Mouse (Mus musculus) midbrain, embryonic 16.5 days (tissue): ENCODE measurements around the gene Dlg5. TPM values are rescaled to one million over a fixed set of nuclear protein-coding genes. Genes with fewer than 3 reads are reported as not detected.

Source experiments
- ATAC-seq: fragments of 200-750 bp; cut with Nextera tagmentation; 2 replicates; pipeline ENCODE4 v1.8.0; 2017; ENCODE audit warnings: moderate TSS enrichment
- H3K27ac ChIP-seq: fragments of 300-500 bp; sonication (generic); 2 replicates; pipeline ENCODE4 v1.5.1; 2014; ENCODE audit warnings: mild to moderate bottlenecking, low read length, mixed read lengths
- H3K27me3 ChIP-seq: fragments of 300-500 bp; sonication (generic); 2 replicates; pipeline ENCODE4 v1.6.1; 2014; ENCODE audit warnings: low read depth, low read length, mixed read lengths; ENCODE audit not compliant: control insufficient read depth, insufficient read depth
- H3K36me3 ChIP-seq: fragments of 300-500 bp; sonication (generic); 2 replicates; pipeline ENCODE4 v1.6.1; 2014; ENCODE audit warnings: mild to moderate bottlenecking, low read length, moderate library complexity, mixed read lengths; ENCODE audit not compliant: control insufficient read depth, insufficient read depth
- H3K4me1 ChIP-seq: fragments of 300-500 bp; sonication (generic); 2 replicates; pipeline ENCODE4 v1.6.1; 2014; ENCODE audit warnings: mild to moderate bottlenecking, low read length, mixed read lengths; ENCODE audit not compliant: control insufficient read depth, insufficient read depth
- H3K4me2 ChIP-seq: fragments of 300-500 bp; sonication (generic); 2 replicates; pipeline ENCODE4 v1.6.1; 2014; ENCODE audit warnings: mild to moderate bottlenecking, low read length, mixed read lengths
- H3K4me3 ChIP-seq: fragments of 300-500 bp; sonication (generic); 2 replicates; pipeline ENCODE4 v1.5.1; 2014; ENCODE audit warnings: low read depth, mild to moderate bottlenecking, low read length, moderate library complexity, mixed read lengths
- H3K9ac ChIP-seq: fragments of 300-500 bp; sonication (generic); 2 replicates; pipeline ENCODE4 v1.6.1; 2014; ENCODE audit warnings: low read depth, low read length, mixed read lengths
- H3K9me3 ChIP-seq: fragments of 300-500 bp; sonication (generic); replicated peaks from 2 replicates; pipeline ENCODE4 v1.6.1; 2014; ENCODE audit warnings: mild to moderate bottlenecking, low read length, mixed read lengths; ENCODE audit not compliant: control insufficient read depth, poor library complexity, severe bottlenecking
- WGBS: fragments of 180-500 bp; shearing (Covaris S2); extraction: QIAGEN DNeasy Blood & Tissue Kit; methylation state at CpG from one replicate; pipeline ENCODE4 v1.1.7; 2014; 5-methylcytosine and 5-hydroxymethylcytosine counted together
- polyA plus RNA-seq: library from polyadenylated mRNA; unstranded; fragments of >200 nt; fragmentation: Nextera tagmentation; extraction: Ambion mirVana; gene quantifications from 2 replicates; pipeline ENCODE4 v1.2.1, GENCODE M21; 2015

Dlg5 gene
- polyA plus RNA-seq, 1 experiment from 2014 or later: 21.4 TPM

GRCm38 (mm10) chr14:24164721-24165367 is 80.9 kb downstream of the Dlg5 start:
- Histone ChIP-seq H3K4me3 (no peak overlapping the region), H3K27me3 (no peaks in the 10 kb centered on the region), H3K27ac (no peak overlapping the region), H3K9ac (no peak overlapping the region), H3K4me2 (no peak overlapping the region), H3K36me3 (peaks cover 25% of the 10 kb centered on the region), H3K4me1 (no peaks in the 10 kb centered on the region), H3K9me3 (no peaks in the 10 kb centered on the region)
- WGBS: 94% methylated on average over 8 of the region's 8 CpGs
- ATAC-seq: no peak

- Histone ChIP-seq H3K4me1 (no peaks in the 10 kb centered on the region), H3K27me3 (no peaks in the 10 kb centered on the region), H3K9me3 (no peaks in the 10 kb centered on the region), H3K36me3 (peaks cover 22% of the 10 kb centered on the region), H3K27ac (no peak overlapping the region), H3K9ac (no peak overlapping the region), H3K4me3 (no peak overlapping the region), H3K4me2 (no peak overlapping the region)
- WGBS: 94% methylated on average over 10 of the region's 10 CpGs
- no peak for ATAC-seq
Measured at GRCm38 (mm10) chr14:24162856-24163255, 82.9 kb downstream of the Dlg5 start.

- no peak overlapping the region for H3K4me2 ChIP-seq
- 100% methylated on average over 2 of the region's 2 CpGs for WGBS
- no peak for ATAC-seq
- H3K27ac ChIP-seq: no peak overlapping the region
- no peaks in the 10 kb centered on the region for H3K27me3 ChIP-seq
- no peak overlapping the region for H3K9ac ChIP-seq
- H3K4me3 ChIP-seq: no peak overlapping the region
- H3K9me3 ChIP-seq: no peaks in the 10 kb centered on the region
- H3K4me1 ChIP-seq: peaks cover 8% of the 10 kb centered on the region
- peaks cover 34% of the 10 kb centered on the region for H3K36me3 ChIP-seq
Measured at GRCm38 (mm10) chr14:24148892-24149291, 96.8 kb downstream of the Dlg5 start.

GRCm38 (mm10) chr14:24144821-24145220 is 100.9 kb downstream of the Dlg5 start:
- Histone ChIP-seq H3K4me2 (no peak overlapping the region), H3K27ac (peak overlapping the region; percentile 12; the same call in 1 of the 2 replicates), H3K27me3 (no peaks in the 10 kb centered on the region), H3K4me1 (peaks cover 8% of the 10 kb centered on the region), H3K9me3 (no peaks in the 10 kb centered on the region), H3K4me3 (no peak overlapping the region), H3K36me3 (peaks cover 25% of the 10 kb centered on the region), H3K9ac (no peak overlapping the region; the same call in 1 of the 2 replicates)
- no peak; the same call in 1 of the 2 replicates for ATAC-seq
- WGBS: 50% methylated on average over 3 of the region's 3 CpGs

GRCm38 (mm10) chr14:24144421-24144820 is 101.3 kb downstream of the Dlg5 start:
- no peaks in the 10 kb centered on the region for H3K9me3 ChIP-seq
- no peak overlapping the region; the same call in 1 of the 2 replicates for H3K9ac ChIP-seq
- H3K27me3 ChIP-seq: no peaks in the 10 kb centered on the region
- H3K4me2 ChIP-seq: no peak overlapping the region; the same call in 1 of the 2 replicates
- WGBS: 17% methylated on average over 8 of the region's 8 CpGs
- H3K4me3 ChIP-seq: no peak overlapping the region
- peak overlapping the region; percentile 12; the same call in 1 of the 2 replicates for H3K27ac ChIP-seq
- ATAC-seq: peak; percentile 66
- H3K36me3 ChIP-seq: peaks cover 23% of the 10 kb centered on the region
- peaks cover 8% of the 10 kb centered on the region for H3K4me1 ChIP-seq

GRCm38 (mm10) chr14:24142926-24143430 is 102.7 kb downstream of the Dlg5 start:
- no peak overlapping the region for H3K4me3 ChIP-seq
- no peak for ATAC-seq
- no peak overlapping the region for H3K27ac ChIP-seq
- no peak overlapping the region for H3K4me2 ChIP-seq
- no peaks in the 10 kb centered on the region for H3K27me3 ChIP-seq
- peaks cover 8% of the 10 kb centered on the region for H3K4me1 ChIP-seq
- H3K36me3 ChIP-seq: peaks cover 24% of the 10 kb centered on the region
- WGBS: 92% methylated on average over 3 of the region's 3 CpGs
- H3K9me3 ChIP-seq: no peaks in the 10 kb centered on the region
- no peak overlapping the region for H3K9ac ChIP-seq

GRCm38 (mm10) chr14:24141727-24142126 is 104.0 kb downstream of the Dlg5 start:
- no peak overlapping the region for H3K27ac ChIP-seq
- H3K4me2 ChIP-seq: no peak overlapping the region
- peaks cover 19% of the 10 kb centered on the region for H3K36me3 ChIP-seq
- ATAC-seq: no peak
- H3K27me3 ChIP-seq: no peaks in the 10 kb centered on the region
- H3K4me3 ChIP-seq: no peak overlapping the region
- H3K9me3 ChIP-seq: no peaks in the 10 kb centered on the region
- no peak overlapping the region for H3K9ac ChIP-seq
- peaks cover 8% of the 10 kb centered on the region for H3K4me1 ChIP-seq
- WGBS: 79% methylated on average over 3 of the region's 3 CpGs

GRCm38 (mm10) chr14:24140297-24140812 is 105.4 kb downstream of the Dlg5 start:
- ATAC-seq: no peak
- no peak overlapping the region for H3K4me3 ChIP-seq
- peaks cover 23% of the 10 kb centered on the region for H3K36me3 ChIP-seq
- 91% methylated on average over 8 of the region's 8 CpGs for WGBS
- H3K9ac ChIP-seq: no peak overlapping the region
- no peak overlapping the region for H3K27ac ChIP-seq
- no peaks in the 10 kb centered on the region for H3K27me3 ChIP-seq
- H3K4me2 ChIP-seq: no peak overlapping the region
- H3K4me1 ChIP-seq: peaks cover 8% of the 10 kb centered on the region
- H3K9me3 ChIP-seq: no peaks in the 10 kb centered on the region

GRCm38 (mm10) chr14:24136908-24137307 is 108.8 kb downstream of the Dlg5 start:
- H3K9ac ChIP-seq: no peak overlapping the region
- no peaks in the 10 kb centered on the region for H3K4me1 ChIP-seq
- ATAC-seq: no peak
- peaks cover 30% of the 10 kb centered on the region for H3K36me3 ChIP-seq
- H3K4me3 ChIP-seq: no peak overlapping the region
- H3K27ac ChIP-seq: no peak overlapping the region
- H3K27me3 ChIP-seq: no peaks in the 10 kb centered on the region
- 89% methylated on average over 11 of the region's 11 CpGs for WGBS
- H3K4me2 ChIP-seq: no peak overlapping the region
- H3K9me3 ChIP-seq: no peaks in the 10 kb centered on the region
